Mouse (Mus musculus): Measurements from ENCODE around the gene Sh2b1. TPM values are rescaled to one million over a fixed set of nuclear protein-coding genes. Genes with fewer than 3 reads are reported as not detected.

Gene Sh2b1
- polyA plus RNA-seq, 1 experiment from 2014 or later, result 60.3 TPM

GRCm38 (mm10) chr7:126487052-126487483 is 11.8 kb upstream of the Sh2b1 start, which contains the start of gene Tufm:
Tufm (plus strand) TSS chr7:126487361.
- H3K36me3 ChIP-seq (replicated peaks; ENCODE audit: control insufficient read depth, insufficient read depth), result peaks cover 30% of the 10 kb centered on the region
- under 1% methylated on average over 32 of the region's 32 CpGs for WGBS
- peak within 1 kb of the TSS; percentile 73 for H3K9ac ChIP-seq
- H3K4me2 ChIP-seq (replicated peaks), result peak within 1 kb of the TSS; percentile 96
- H3K27me3 ChIP-seq (ENCODE audit: control insufficient read depth, insufficient read depth, low read length), result no peaks in the 10 kb centered on the region
- 0 out of 2 replicates have a peak, but pooled peaks cover 8% of the 10 kb centered on the region for H3K4me1 ChIP-seq (replicated peaks; ENCODE audit: control insufficient read depth, insufficient read depth, low read length)
- peak within 1 kb of the TSS; percentile 60 for H3K27ac ChIP-seq
- H3K9me3 ChIP-seq (ENCODE audit: control insufficient read depth, low read length), result no peaks in the 10 kb centered on the region
- DNase-seq (ENCODE audit: low spot score), result peak; percentile 94
- peak within 1 kb of the TSS; percentile 57 for H3K4me3 ChIP-seq (replicated peaks; ENCODE audit: low read length)
- peak; percentile 95 for ATAC-seq (ENCODE audit: low FRiP score)

GRCm38 (mm10) chr7:126482392-126482871 is 7.2 kb upstream of the Sh2b1 start:
- DNase-seq (ENCODE audit: low spot score) (peak; percentile 46), ATAC-seq (ENCODE audit: low FRiP score) (peak; percentile 59; the same call in 1 of the 2 replicates)
- WGBS, result under 1% methylated on average over 23 of the region's 23 CpGs
- H3K36me3 ChIP-seq (replicated peaks; ENCODE audit: control insufficient read depth, insufficient read depth), result no peaks in the 10 kb centered on the region
- H3K9me3 ChIP-seq (ENCODE audit: control insufficient read depth, low read length), result 0 out of 2 replicates have a peak, but pooled peaks cover 5% of the 10 kb centered on the region
- H3K4me3 ChIP-seq (replicated peaks; ENCODE audit: low read length), result peak overlapping the region; percentile 22
- no peaks in the 10 kb centered on the region for H3K4me1 ChIP-seq (replicated peaks; ENCODE audit: control insufficient read depth, insufficient read depth, low read length)
- peak overlapping the region; percentile 58 for H3K4me2 ChIP-seq (replicated peaks)
- H3K27me3 ChIP-seq (ENCODE audit: control insufficient read depth, insufficient read depth, low read length), result no peaks in the 10 kb centered on the region
- no peak overlapping the region for H3K27ac ChIP-seq
- peak overlapping the region; percentile 46 for H3K9ac ChIP-seq

- DNase-seq (ENCODE audit: low spot score), result peak; percentile 70
- 23% methylated on average over 5 of the region's 5 CpGs for WGBS
Observed at GRCm38 (mm10) chr7:126481699-126482098, 6.5 kb upstream of the Sh2b1 start.

GRCm38 (mm10) chr7:126474486-126474955 is 703 bp downstream of the Sh2b1 start:
- Histone ChIP-seq H3K27ac (peak overlapping the region; percentile 94), H3K9ac (peak overlapping the region; percentile 76), H3K4me3 (replicated peaks; ENCODE audit: low read length) (peak overlapping the region; percentile 51), H3K4me2 (replicated peaks) (peak overlapping the region; percentile 69), H3K4me1 (replicated peaks; ENCODE audit: control insufficient read depth, insufficient read depth, low read length) (peaks cover 15% of the 10 kb centered on the region), H3K9me3 (ENCODE audit: control insufficient read depth, low read length) (no peaks in the 10 kb centered on the region), H3K27me3 (ENCODE audit: control insufficient read depth, insufficient read depth, low read length) (no peaks in the 10 kb centered on the region), H3K36me3 (replicated peaks; ENCODE audit: control insufficient read depth, insufficient read depth) (peaks cover 31% of the 10 kb centered on the region)
- DNase-seq (ENCODE audit: low spot score) (no peak), ATAC-seq (ENCODE audit: low FRiP score) (peak; percentile 44; the same call in 1 of the 2 replicates)
- WGBS, result under 1% methylated on average over 24 of the region's 27 CpGs

More at GRCm38 (mm10) chr7:126481699-126482098, 6.5 kb upstream of the Sh2b1 start:
- H3K4me2 ChIP-seq (replicated peaks), result no peak overlapping the region
- H3K36me3 ChIP-seq (replicated peaks; ENCODE audit: control insufficient read depth, insufficient read depth), result no peaks in the 10 kb centered on the region
- H3K4me1 ChIP-seq (replicated peaks; ENCODE audit: control insufficient read depth, insufficient read depth, low read length), result no peaks in the 10 kb centered on the region
- no peak overlapping the region for H3K4me3 ChIP-seq (replicated peaks; ENCODE audit: low read length)
- ATAC-seq (ENCODE audit: low FRiP score), result no peak
- H3K9ac ChIP-seq, result no peak overlapping the region
- no peak overlapping the region for H3K27ac ChIP-seq
- H3K27me3 ChIP-seq (ENCODE audit: control insufficient read depth, insufficient read depth, low read length), result no peaks in the 10 kb centered on the region
- 0 out of 2 replicates have a peak, but pooled peaks cover 5% of the 10 kb centered on the region for H3K9me3 ChIP-seq (ENCODE audit: control insufficient read depth, low read length)

- Histone ChIP-seq H3K27ac (no peak overlapping the region), H3K9ac (peak overlapping the region; percentile 76), H3K27me3 (ENCODE audit: control insufficient read depth, insufficient read depth, low read length) (no peaks in the 10 kb centered on the region), H3K9me3 (ENCODE audit: control insufficient read depth, low read length) (no peaks in the 10 kb centered on the region), H3K4me3 (replicated peaks; ENCODE audit: low read length) (peak overlapping the region; percentile 51), H3K36me3 (replicated peaks; ENCODE audit: control insufficient read depth, insufficient read depth) (peaks cover 41% of the 10 kb centered on the region), H3K4me1 (replicated peaks; ENCODE audit: control insufficient read depth, insufficient read depth, low read length) (peaks cover 15% of the 10 kb centered on the region), H3K4me2 (replicated peaks) (peak overlapping the region; percentile 69)
- ATAC-seq (ENCODE audit: low FRiP score) (no peak), DNase-seq (ENCODE audit: low spot score) (no peak)
- WGBS, result 89% methylated on average over 9 of the region's 9 CpGs
Observed at GRCm38 (mm10) chr7:126473470-126474086, 1.6 kb downstream of the Sh2b1 start.

- DNase-seq (ENCODE audit: low spot score), result no peak
- WGBS, result 93% methylated on average over 16 of the region's 16 CpGs
- Histone ChIP-seq H3K4me1 (replicated peaks; ENCODE audit: control insufficient read depth, insufficient read depth, low read length) (peaks cover 15% of the 10 kb centered on the region), H3K4me3 (replicated peaks; ENCODE audit: low read length) (no peak overlapping the region), H3K27ac (no peak overlapping the region), H3K9me3 (ENCODE audit: control insufficient read depth, low read length) (no peaks in the 10 kb centered on the region), H3K27me3 (ENCODE audit: control insufficient read depth, insufficient read depth, low read length) (no peaks in the 10 kb centered on the region), H3K4me2 (replicated peaks) (no peak overlapping the region), H3K36me3 (replicated peaks; ENCODE audit: control insufficient read depth, insufficient read depth) (peaks cover 49% of the 10 kb centered on the region), H3K9ac (no peak overlapping the region)
- no peak for ATAC-seq (ENCODE audit: low FRiP score)
Observed at GRCm38 (mm10) chr7:126472713-126473112, 2.5 kb downstream of the Sh2b1 start.

GRCm38 (mm10) chr7:126472306-126472705 is 2.9 kb downstream of the Sh2b1 start:
- DNase-seq (ENCODE audit: low spot score) (no peak), ATAC-seq (ENCODE audit: low FRiP score) (no peak)
- no peaks in the 10 kb centered on the region for H3K27me3 ChIP-seq (ENCODE audit: control insufficient read depth, insufficient read depth, low read length)
- H3K36me3 ChIP-seq (replicated peaks; ENCODE audit: control insufficient read depth, insufficient read depth), result peaks cover 53% of the 10 kb centered on the region
- H3K27ac ChIP-seq, result no peak overlapping the region
- no peak overlapping the region for H3K9ac ChIP-seq
- no peak overlapping the region for H3K4me3 ChIP-seq (replicated peaks; ENCODE audit: low read length)
- 92% methylated on average over 13 of the region's 13 CpGs for WGBS
- H3K9me3 ChIP-seq (ENCODE audit: control insufficient read depth, low read length), result no peaks in the 10 kb centered on the region
- no peak overlapping the region for H3K4me2 ChIP-seq (replicated peaks)
- peaks cover 15% of the 10 kb centered on the region for H3K4me1 ChIP-seq (replicated peaks; ENCODE audit: control insufficient read depth, insufficient read depth, low read length)

- no peak overlapping the region for H3K4me2 ChIP-seq (replicated peaks)
- ATAC-seq (ENCODE audit: low FRiP score), result no peak
- H3K27ac ChIP-seq, result no peak overlapping the region
- H3K4me3 ChIP-seq (replicated peaks; ENCODE audit: low read length), result no peak overlapping the region
- H3K4me1 ChIP-seq (replicated peaks; ENCODE audit: control insufficient read depth, insufficient read depth, low read length), result peaks cover 15% of the 10 kb centered on the region
- 87% methylated on average over 4 of the region's 4 CpGs for WGBS
- no peaks in the 10 kb centered on the region for H3K9me3 ChIP-seq (ENCODE audit: control insufficient read depth, low read length)
- no peaks in the 10 kb centered on the region for H3K27me3 ChIP-seq (ENCODE audit: control insufficient read depth, insufficient read depth, low read length)
- no peak for DNase-seq (ENCODE audit: low spot score)
- no peak overlapping the region for H3K9ac ChIP-seq
- H3K36me3 ChIP-seq (replicated peaks; ENCODE audit: control insufficient read depth, insufficient read depth), result peaks cover 58% of the 10 kb centered on the region
Observed at GRCm38 (mm10) chr7:126471853-126472252, 3.4 kb downstream of the Sh2b1 start.

- Histone ChIP-seq H3K36me3 (replicated peaks; ENCODE audit: control insufficient read depth, insufficient read depth) (peaks cover 63% of the 10 kb centered on the region), H3K27me3 (ENCODE audit: control insufficient read depth, insufficient read depth, low read length) (no peaks in the 10 kb centered on the region), H3K4me1 (replicated peaks; ENCODE audit: control insufficient read depth, insufficient read depth, low read length) (peaks cover 15% of the 10 kb centered on the region), H3K4me3 (replicated peaks; ENCODE audit: low read length) (no peak overlapping the region), H3K9ac (no peak overlapping the region), H3K4me2 (replicated peaks) (no peak overlapping the region), H3K27ac (no peak overlapping the region), H3K9me3 (ENCODE audit: control insufficient read depth, low read length) (no peaks in the 10 kb centered on the region)
- WGBS, result 92% methylated on average over 5 of the region's 5 CpGs
- DNase-seq (ENCODE audit: low spot score), result no peak
- no peak for ATAC-seq (ENCODE audit: low FRiP score)
Observed at GRCm38 (mm10) chr7:126471361-126471760, 3.9 kb downstream of the Sh2b1 start.
